Mouse (Mus musculus): ENCODE measurements at regions not wholly inside any gene's neighbourhood (a gene's known extent, or its start where the extent isn't known, plus 50 kb on each side); places are given as distances from the start of the nearest gene placed in this dataset.
A peak's percentile ranks its signal among the peaks of the same experiment; 100 is the strongest.

- DNase-seq (ENCODE audit: low read depth): no peak
Observed at GRCm38 (mm10) chr12:69101965-69102364, 57.0 kb downstream of the Rps29 start.

- DNase-seq (ENCODE audit: low read depth): peak; percentile 6
Observed at GRCm38 (mm10) chr12:69094856-69095255, 64.1 kb downstream of the Rps29 start.

DNA sequence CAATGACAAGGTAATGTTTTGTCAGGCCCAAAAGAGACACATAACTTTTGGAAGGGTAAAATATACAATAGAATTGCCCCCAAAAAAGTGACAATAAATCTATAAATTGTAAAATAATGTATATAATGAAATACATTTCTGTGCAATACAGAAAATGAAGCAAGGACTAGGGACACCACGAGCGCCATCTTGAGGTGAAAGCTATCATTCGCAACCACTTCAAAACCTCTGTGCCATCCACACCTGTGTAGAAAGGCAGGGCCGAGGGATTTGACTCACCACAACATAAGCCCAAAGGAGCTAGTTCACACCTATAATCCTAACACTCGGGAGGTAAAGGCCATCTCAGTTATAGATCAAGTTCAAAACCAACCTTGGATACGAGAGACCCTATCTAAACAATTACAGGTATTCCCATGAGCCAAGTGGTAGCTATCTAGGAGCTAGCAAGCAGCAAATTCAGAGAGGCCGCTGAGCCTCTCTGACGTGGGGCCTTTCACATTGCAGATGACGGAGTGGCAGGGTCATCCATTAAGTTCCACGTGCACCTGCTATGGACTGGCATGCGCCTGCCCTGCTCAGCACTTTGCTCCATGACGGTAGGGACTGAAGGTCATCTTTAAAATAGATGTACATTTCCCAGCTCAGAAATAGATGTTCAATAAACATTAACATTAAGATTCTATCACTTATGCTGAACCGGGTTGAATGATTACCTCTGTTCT, 65.8 kb downstream of the Rps29 start:
- peak; percentile 31 for DNase-seq (ENCODE audit: low read depth)

DNA sequence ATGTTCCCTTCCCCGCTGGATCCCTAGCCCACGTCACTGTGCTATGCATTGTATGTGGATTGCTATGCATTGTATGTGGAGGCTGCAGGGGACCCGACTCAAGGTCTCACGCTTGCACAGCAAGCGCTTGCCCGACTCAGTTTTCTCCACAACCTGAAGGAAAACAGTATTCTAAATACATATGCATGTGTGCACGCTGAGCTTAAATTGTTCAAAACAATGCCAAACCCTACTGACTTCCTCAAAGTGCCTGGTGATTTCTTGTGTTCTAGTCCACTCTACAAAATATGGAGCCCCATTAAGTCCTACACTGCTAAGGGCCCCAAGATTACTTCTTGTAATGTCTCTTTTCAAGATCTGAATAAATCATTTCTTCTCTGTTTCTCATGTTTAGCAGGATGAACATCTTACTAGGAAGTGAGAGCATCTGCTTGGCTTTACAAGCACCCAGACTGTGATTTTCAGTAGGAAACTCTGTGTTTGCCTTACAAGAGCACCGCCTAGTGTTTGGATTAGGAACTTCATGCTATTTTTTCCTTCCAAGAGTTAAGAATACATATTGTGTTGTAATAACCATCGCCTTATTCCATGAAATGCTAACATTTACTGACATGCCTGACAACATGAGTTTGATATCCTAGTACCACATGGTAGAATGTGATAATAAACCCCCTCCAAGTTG, 70.9 kb downstream of the Rps29 start:
- peak; percentile 68 for DNase-seq (ENCODE audit: low read depth)

DNA sequence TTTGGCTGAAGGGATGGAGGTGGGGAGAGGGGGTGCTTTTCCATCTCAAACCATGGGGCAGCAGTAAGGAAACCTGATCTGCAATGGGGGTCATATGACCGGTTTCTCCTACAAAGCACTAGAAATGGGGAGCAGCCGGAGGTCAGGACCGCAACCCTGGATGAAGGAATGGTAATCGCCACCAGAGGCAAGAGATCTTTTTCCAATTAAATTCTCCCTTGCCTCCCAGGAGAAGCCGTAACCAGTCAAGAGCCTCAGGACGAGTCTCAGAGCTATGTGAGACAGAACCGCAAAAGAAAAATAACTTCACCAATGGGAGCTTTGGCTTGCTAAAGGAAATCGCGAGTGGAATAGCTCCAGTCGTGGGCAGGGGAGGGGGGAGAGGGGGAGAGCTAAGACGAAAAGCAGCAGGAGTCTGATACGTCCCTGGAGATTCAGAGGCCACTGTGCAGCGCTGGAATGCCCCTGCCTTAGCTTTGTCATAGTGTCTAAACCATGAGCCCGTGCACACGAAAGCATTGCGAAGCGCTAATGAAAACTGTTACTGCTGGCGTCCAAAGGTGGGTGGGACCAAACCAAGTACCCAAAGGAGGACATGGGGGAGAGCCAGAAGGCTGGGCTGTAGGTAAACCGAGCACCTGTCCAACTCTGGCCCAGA, 73.3 kb downstream of the Rps29 start:
- DNase-seq (ENCODE audit: low read depth): no peak

GRCm38 (mm10) chr12:69084656-69085055, 74.3 kb downstream of the Rps29 start:
- no peak for DNase-seq (ENCODE audit: low read depth)

GRCm38 (mm10) chr12:69082051-69082450, 76.9 kb downstream of the Rps29 start:
- DNase-seq (ENCODE audit: low read depth): no peak

DNA sequence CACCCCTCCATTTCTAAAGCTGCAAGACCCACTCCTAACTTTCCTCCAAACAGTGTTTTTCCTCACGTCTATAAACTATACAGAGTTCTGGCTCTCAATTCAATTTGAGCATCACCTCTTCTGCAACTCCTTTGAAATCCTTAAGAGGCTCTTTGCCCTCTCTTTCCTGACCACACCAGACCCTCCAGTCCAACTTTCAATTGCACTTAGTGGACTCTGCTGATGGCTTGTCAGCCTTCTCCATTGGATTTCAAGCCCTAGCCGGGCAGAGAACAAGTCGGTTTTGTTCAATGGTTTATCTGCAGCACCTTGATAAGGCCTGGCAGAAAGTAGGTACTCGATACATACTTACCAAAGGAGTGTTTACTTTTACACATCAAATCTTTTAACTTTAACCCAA, 119.4 kb downstream of the Rps29 start:
- DNase-seq (ENCODE audit: low read depth): no peak

DNA sequence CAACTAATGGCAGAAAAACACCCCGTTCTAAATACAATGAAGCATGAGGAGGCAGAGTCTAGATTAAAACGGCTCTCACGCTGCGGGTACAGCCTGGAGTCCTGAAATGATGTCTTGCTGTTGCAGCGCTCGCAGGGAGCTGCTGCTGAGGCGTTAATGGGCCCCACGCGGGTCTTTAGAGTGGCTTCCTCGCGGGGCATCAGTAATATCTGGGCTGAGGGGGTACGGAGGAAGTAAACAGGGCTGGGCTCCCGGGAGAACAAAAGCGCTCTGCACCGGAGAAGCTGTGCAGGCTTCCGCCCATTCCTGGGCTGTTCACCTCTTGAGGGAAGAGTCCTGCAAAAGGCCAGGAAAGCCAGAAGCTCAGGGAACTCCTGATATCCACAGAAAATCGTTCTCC, 135.4 kb downstream of the Rps29 start:
- DNase-seq (ENCODE audit: low read depth): no peak

GRCm38 (mm10) chr12:69016705-69017306, 142.2 kb downstream of the Rps29 start:
- no peak for DNase-seq (ENCODE audit: low read depth)

DNA sequence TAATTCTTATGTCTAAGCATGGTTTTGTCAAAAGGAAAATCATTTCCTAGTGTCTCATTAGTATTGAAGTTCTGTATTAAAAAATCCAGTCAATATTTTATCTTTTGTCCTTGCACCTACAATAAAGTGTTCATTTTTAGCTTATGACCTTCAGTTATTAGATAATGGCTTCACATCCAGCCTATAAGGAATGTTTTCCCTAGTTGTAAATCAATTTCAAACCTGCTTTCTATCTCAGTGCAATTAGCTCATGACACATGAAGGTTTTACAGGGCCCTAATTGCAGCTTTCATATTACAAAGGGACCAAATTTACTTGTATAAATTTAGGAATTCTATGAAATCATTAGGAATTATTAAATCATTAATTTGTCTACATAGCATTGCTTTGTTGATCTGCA, 153.8 kb downstream of the Rps29 start:
- no peak for DNase-seq (ENCODE audit: low read depth)

GRCm38 (mm10) chr12:69002106-69002505, 156.9 kb downstream of the Rps29 start:
- DNase-seq (ENCODE audit: low read depth): no peak

- DNase-seq (ENCODE audit: low read depth): no peak
Observed at GRCm38 (mm10) chr12:68997259-68997658, 161.7 kb downstream of the Rps29 start.

DNA sequence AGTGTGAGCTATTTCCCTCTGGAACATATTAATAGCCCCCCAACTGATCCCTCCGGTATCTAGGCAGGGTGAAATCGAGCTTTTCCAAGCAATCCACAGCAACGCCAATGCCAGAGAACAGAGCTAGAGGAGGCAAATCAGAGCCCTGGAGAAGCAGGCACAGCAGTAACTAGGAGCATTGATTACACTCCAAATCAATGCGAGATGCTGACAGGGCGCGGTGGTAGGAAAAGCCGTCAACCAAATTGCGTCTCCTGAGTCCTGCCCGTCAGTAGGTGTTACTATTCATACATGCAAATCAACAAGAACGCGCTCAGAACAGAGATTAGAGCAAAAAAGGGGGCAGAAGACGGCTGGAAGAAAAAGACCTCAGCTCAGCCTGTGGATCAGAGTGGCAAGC, 162.2 kb downstream of the Rps29 start:
- no peak for DNase-seq (ENCODE audit: low read depth)

DNA sequence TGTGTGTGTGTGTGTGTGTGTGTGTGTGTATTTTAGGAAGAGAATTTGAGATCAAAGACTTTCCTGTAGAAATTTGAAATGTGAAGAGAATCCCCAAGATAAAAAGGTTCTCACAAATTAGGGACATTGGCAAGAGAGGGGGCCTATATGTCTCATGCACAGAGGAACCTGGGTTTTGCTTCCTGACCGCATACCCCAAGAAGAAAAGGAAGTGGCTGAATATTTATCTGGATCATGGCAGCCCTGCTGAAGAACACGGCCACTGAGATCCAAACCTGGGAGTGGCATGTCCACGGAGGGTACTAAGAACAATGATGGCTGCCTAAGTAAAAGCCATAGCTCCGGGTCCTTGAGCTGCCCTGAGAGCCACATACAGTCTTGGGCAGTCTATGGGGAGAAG, 178.3 kb downstream of the Rps29 start:
- no peak for DNase-seq (ENCODE audit: low read depth)

DNA sequence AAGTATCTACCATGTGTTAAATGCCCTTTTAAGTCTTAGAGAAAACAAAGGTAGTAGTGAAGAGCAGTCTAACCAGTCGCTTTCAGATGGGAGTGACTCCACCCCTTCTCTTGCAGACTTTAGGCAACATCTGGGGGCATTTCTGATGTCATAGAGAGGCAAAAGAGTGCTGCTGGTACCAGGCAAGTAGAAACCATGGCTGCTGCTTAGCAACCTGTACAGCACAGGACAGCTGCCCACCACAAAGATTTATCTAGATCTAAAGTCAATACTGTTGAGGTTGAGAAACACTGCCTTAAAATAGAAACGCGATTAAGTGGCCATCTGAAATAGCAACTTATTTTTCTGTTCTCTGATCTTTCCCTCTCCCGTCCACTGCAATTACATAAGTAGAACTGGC, 178.8 kb downstream of the Rps29 start:
- peak; percentile 10 for DNase-seq (ENCODE audit: low read depth)

DNA sequence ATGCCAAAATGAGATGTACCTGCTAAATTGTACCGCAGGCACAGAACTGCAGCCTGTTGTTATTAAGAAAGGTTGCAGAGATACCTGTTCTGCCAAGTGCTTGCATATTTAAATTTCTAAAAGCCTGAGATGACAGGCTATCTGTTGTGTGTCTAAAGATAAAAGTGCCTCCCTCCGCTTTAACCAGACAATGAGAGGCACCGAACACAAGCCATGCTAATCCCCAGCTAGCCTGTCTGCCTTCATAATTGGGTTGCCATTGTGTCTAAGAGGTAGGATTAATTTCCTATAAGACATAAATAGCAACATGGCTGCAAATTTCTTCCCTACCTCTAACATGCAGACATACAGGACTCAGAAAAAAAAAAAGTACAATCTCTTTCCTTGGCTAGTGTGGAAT, 179.8 kb downstream of the Rps29 start:
- no peak for DNase-seq (ENCODE audit: low read depth)

DNA sequence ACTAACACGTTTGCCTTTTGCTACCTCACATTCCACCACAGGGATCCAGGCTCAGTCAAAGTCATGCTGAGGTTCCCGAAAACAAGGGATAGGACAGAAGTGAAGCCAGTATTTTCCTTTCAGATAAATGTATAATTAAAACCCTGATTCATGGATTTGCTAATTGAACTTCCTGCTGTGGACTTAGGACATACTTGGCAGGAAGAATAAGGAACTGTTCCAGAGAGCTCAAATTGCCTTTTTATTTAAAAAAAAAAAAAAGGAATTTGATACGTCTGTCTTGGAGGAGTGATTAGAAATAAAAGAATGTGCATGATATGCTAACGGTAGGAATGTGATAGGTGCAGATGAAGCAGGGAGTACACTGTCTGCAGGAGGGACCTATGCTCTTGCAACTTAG, 181.7 kb downstream of the Rps29 start:
- no peak for DNase-seq (ENCODE audit: low read depth)

DNA sequence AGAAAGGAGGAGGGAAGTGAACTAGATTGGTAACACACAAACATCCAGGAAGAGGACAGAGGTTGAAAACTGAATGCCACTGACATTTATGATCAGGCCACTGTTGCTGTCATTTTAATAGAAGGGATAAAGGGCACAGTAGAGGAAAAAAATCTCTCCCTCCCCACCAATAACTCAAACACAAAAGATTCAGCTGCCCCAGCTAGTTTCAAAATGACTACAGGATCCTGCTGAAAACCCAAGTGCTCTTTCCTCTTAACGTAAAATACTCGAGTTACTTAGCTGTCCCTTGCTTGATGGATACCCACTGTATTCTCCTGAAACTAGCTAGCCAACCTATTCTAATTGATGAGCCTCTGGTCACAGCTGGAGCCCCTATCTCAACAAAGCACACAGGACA, 211.7 kb downstream of the Rps29 start:
- DNase-seq (ENCODE audit: low read depth): no peak

GRCm38 (mm10) chr12:68910590-68910989, 248.4 kb downstream of the Rps29 start:
- DNase-seq (ENCODE audit: low read depth): peak; percentile 73

- DNase-seq (ENCODE audit: low read depth): no peak
Observed at GRCm38 (mm10) chr12:68904770-68905169, 254.2 kb downstream of the Rps29 start.

DNA sequence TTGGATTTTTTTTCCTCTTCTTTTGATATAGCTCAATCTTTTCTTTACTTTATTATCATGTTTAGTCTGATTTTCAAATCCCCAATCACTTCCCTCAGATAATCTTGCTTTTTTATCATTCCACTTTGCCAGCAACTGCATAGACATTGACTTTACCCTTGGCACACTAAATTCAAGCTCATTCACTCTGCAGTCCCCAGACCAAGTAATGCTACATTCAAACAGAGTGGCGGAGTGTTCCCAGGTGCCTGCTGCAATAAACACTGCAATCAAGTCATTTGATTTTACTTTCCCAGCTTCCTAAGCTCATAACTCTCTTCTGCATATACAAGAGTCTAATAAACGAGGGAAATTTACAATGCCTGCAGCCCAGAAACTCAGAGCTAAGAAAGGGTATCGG, 269.8 kb downstream of the Rps29 start:
- no peak for DNase-seq (ENCODE audit: low read depth)

DNA sequence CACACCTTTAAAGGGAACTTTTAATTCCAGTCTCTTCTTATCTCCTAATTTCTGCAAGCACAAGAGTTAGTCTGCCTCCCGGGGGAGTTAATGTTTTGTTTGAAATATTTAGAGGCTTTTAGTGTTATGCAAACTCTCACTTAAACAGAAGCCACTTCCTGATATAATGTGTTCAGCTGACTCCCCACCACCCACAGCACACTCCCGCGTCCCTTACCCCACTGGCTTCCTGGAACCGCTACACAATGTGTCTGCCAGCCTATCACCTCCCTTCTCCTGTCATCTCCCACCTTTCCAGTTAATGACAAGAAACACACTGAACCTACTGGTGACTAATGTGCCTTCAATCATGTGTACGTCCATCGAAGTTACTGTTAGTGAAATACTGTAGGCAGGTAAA, 276.5 kb downstream of the Rps29 start:
- DNase-seq (ENCODE audit: low read depth): no peak
